Mouse (Mus musculus): Measurements from ENCODE around the gene Gm28635.

The Gm28635 gene

GRCm38 (mm10) chr2:84579311-84579710 lies 98.5 kb downstream of the Gm28635 start:
- no peak for DNase-seq

GRCm38 (mm10) chr2:84574130-84574529 lies 103.7 kb downstream of the Gm28635 start:
- no peak for DNase-seq

- DNase-seq: no peak
Measured at GRCm38 (mm10) chr2:84556888-84557514, 120.8 kb downstream of the Gm28635 start.

Measured in kidney, adult 11 months (tissue).